Mouse (Mus musculus): ENCODE results near the gene Arhgap29.

GRCm38 (mm10) chr3:121954421-121954820 lies 2.1 kb downstream of the Arhgap29 start:
- TF ChIP-seq POLR2A (IDR thresholded peaks at IDR 0.05; ENCODE audit: extremely low read depth, insufficient read depth, low read length) (no peak), CTCF (IDR thresholded peaks at IDR 0.05; ENCODE audit: low read depth, low read length) (no peak)
